Mouse (Mus musculus) common myeloid progenitor, adult 5-6 weeks (primary cell): ENCODE results near the gene A430078G23Rik. TPM values are rescaled to one million over a fixed set of nuclear protein-coding genes. Genes with fewer than 3 reads are reported as not detected.

ENCODE experiments used
- total RNA-seq: library from RNA; stranded (forward); fragments of 200-1000, 187-1606 nt; gene quantifications from 2 replicates; pipeline ENCODE4 v1.2.3, GENCODE M21; 2017

The A430078G23Rik gene
- total RNA-seq, 1 experiment from 2014 or later: 25.9 TPM

Other genes with a start within 250 kb of the A430078G23Rik start
- gene Insr, start 73.8 kb upstream of the A430078G23Rik start, total RNA-seq: 11.4 and 14.8 TPM in 2 replicates
- gene Arhgef18, start 39.6 kb downstream of the A430078G23Rik start, total RNA-seq: 26.5 and 30.3 TPM in 2 replicates
- gene Pex11g, start 114.3 kb downstream of the A430078G23Rik start, total RNA-seq: 1.3 and 1.4 TPM in 2 replicates
- not detected in 2 replicates for gene Tex45, start 117.4 kb downstream of the A430078G23Rik start, total RNA-seq
- 6.2 and 8.3 TPM in 2 replicates for gene Zfp358, start 139.7 kb downstream of the A430078G23Rik start, total RNA-seq
- 26.1 and 28.9 TPM in 2 replicates for gene Mcoln1, start 147.0 kb downstream of the A430078G23Rik start, total RNA-seq
- 16.1 and 21.8 TPM in 2 replicates for gene Pnpla6, start 162.0 kb downstream of the A430078G23Rik start, total RNA-seq
- gene C330021F23Rik, start 214.6 kb downstream of the A430078G23Rik start, total RNA-seq: 0.44 and 0.96 TPM in 2 replicates
- 1.0 TPM in 2 replicates for gene Camsap3, start 233.9 kb downstream of the A430078G23Rik start, total RNA-seq